Mouse (Mus musculus) midbrain, embryonic 10.5 days (tissue): ENCODE results near the gene Foxm1. TPM values are rescaled to one million over a fixed set of nuclear protein-coding genes. Genes with fewer than 3 reads are reported as not detected.

Source experiments
- DNase-seq: peaks from one replicate; pipeline ENCODE4 v3.0.0-alpha.2; 2017; ENCODE audit warnings: low spot score
- H3K27ac ChIP-seq: fragments of 300-500 bp; sonication (generic); replicated peaks from 2 replicates; pipeline ENCODE4 v1.5.1; 2016; ENCODE audit warnings: mild to moderate bottlenecking
- H3K27me3 ChIP-seq: fragments of 300-500 bp; sonication (generic); 2 replicates; pipeline ENCODE4 v1.6.1; 2016; ENCODE audit warnings: low read depth, mild to moderate bottlenecking; ENCODE audit not compliant: poor library complexity, severe bottlenecking
- H3K36me3 ChIP-seq: fragments of 300-500 bp; sonication (generic); 2 replicates; pipeline ENCODE4 v1.6.1; 2016; ENCODE audit warnings: mild to moderate bottlenecking, moderate library complexity
- H3K4me1 ChIP-seq: fragments of 300-500 bp; sonication (generic); 2 replicates; pipeline ENCODE4 v1.6.1; 2016
- H3K4me3 ChIP-seq: fragments of 300-500 bp; sonication (generic); 2 replicates; pipeline ENCODE4 v1.5.1; 2016; ENCODE audit warnings: mild to moderate bottlenecking, moderate library complexity
- H3K9me3 ChIP-seq: fragments of 300-500 bp; sonication (generic); replicated peaks from 2 replicates; pipeline ENCODE4 v1.6.1; 2016; ENCODE audit warnings: mild to moderate bottlenecking
- WGBS: fragments of 180-500 bp; shearing (Covaris S2); methylation state at CpG from one replicate; pipeline ENCODE4 v1.1.7; 2016; 5-methylcytosine and 5-hydroxymethylcytosine counted together
- polyA plus RNA-seq: library from polyadenylated mRNA; unstranded; fragments of >200 nt; fragmentation: Nextera tagmentation; extraction: Ambion mirVana; gene quantifications from 2 replicates; pipeline ENCODE4 v1.2.1, GENCODE M21; 2016

Foxm1 gene
- polyA plus RNA-seq, 1 experiment from 2014 or later = 66.0 TPM

DNA sequence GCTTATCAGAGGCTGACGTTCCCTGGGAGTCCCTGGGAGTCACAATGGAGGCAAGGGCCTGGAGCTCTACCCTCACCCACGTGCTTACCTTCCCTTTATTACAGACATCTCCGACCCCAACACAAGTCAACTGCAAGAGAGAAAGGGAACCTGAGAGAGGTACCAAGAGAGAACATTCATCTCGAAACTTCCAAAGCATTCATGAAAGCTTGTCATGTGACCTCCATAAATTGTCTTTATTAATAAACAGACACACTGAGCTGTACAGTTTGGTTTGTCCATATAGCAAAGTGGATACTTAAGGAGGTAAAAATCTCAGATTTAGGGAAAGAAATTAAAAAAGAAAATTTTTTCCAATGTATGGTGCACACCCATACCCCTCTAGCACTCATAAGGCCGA is 53.4 kb downstream of the Foxm1 start:
- Histone ChIP-seq H3K36me3 (peaks cover 69% of the 10 kb centered on the region), H3K27ac (no peak overlapping the region), H3K4me1 (no peaks in the 10 kb centered on the region), H3K27me3 (no peaks in the 10 kb centered on the region), H3K4me3 (no peak overlapping the region), H3K9me3 (no peaks in the 10 kb centered on the region)
- WGBS = 92% methylated on average over 5 of the region's 5 CpGs
- no peak for DNase-seq

DNA sequence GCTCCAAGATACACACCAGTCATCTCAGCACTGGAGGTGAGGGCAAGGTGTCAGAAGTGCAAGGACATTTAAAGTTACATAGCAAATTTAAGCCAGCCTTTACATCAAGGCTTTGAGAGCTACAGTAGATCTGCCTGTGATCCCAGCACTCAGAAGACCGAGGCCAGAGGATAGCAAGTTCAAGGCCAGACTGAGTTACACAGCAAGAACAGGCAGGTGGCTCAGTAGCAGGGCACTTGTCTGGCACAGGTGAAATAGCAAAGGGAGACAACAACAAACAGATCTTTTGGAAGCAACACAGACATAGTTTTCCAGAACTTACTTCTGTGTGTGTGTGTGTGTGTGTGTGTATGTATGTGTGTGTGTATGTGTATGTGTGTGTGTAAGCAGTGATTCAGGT is 55.3 kb downstream of the Foxm1 start:
- H3K4me1 ChIP-seq = no peaks in the 10 kb centered on the region
- 91% methylated on average over 1 of the region's 1 CpGs for WGBS
- no peak overlapping the region for H3K27ac ChIP-seq
- DNase-seq = no peak
- no peaks in the 10 kb centered on the region for H3K9me3 ChIP-seq
- H3K27me3 ChIP-seq = no peaks in the 10 kb centered on the region
- H3K4me3 ChIP-seq = no peak overlapping the region
- peaks cover 55% of the 10 kb centered on the region for H3K36me3 ChIP-seq

DNA sequence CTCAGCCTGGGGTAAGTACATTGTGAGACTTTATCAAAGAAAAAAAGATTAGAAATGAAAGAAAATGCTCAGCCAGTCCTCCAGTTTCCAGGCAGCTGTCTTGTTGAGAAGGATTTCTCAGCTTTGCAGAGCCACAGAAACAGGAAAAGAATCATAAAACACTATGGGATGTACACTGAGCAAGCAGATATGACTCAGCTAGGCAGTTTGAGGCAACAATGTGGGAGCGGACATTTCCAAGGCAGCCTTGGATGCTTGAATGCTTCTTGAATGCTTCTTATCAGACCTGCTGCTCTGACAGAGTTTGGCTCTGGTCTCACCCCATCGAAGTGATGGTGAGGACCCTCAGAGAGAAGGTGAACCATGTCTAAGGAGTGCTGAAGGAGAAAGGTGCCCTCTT is 58.3 kb downstream of the Foxm1 start:
- no peak overlapping the region for H3K4me3 ChIP-seq
- peaks cover 28% of the 10 kb centered on the region for H3K36me3 ChIP-seq
- WGBS = 89% methylated on average over 2 of the region's 2 CpGs
- H3K9me3 ChIP-seq = no peaks in the 10 kb centered on the region
- no peaks in the 10 kb centered on the region for H3K27me3 ChIP-seq
- H3K4me1 ChIP-seq = peaks cover 9% of the 10 kb centered on the region
- no peak overlapping the region for H3K27ac ChIP-seq
- no peak for DNase-seq

DNA sequence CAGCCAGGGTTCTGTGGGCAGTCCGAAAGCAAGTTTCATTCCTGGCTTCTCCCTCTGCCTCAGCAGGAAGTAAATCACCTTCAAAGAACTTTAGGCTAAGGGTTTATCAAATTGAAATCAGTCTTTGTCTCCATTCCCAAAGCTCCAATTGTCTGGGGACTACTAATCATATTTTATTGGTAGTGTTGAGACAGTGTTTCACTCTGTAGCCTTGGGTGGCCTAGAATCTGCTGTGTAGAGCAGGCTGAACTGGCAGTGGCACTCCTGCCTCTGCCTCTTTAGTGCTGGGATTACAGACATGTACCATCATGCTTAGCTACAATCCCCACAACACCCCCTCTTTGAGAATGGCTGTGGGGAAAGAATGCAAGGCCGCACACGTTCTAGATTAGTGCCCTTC is 58.7 kb downstream of the Foxm1 start:
- H3K27ac ChIP-seq = no peak overlapping the region
- peaks cover 27% of the 10 kb centered on the region for H3K36me3 ChIP-seq
- WGBS = 89% methylated on average over 3 of the region's 3 CpGs
- H3K27me3 ChIP-seq = no peaks in the 10 kb centered on the region
- H3K4me3 ChIP-seq = no peak overlapping the region
- peaks cover 9% of the 10 kb centered on the region for H3K4me1 ChIP-seq
- no peak for DNase-seq
- H3K9me3 ChIP-seq = no peaks in the 10 kb centered on the region

GRCm38 (mm10) chr6:128423496-128424268 is 60.9 kb downstream of the Foxm1 start:
- peak overlapping the region; percentile 98 for H3K27ac ChIP-seq
- H3K36me3 ChIP-seq = peaks cover 40% of the 10 kb centered on the region
- DNase-seq = no peak
- 57% methylated on average over 16 of the region's 16 CpGs for WGBS
- H3K4me3 ChIP-seq = peak overlapping the region; percentile 73
- H3K4me1 ChIP-seq = peaks cover 9% of the 10 kb centered on the region
- no peaks in the 10 kb centered on the region for H3K27me3 ChIP-seq
- H3K9me3 ChIP-seq = no peaks in the 10 kb centered on the region

GRCm38 (mm10) chr6:128424269-128425019 is 61.7 kb downstream of the Foxm1 start, which contains the start of gene Itfg2:
Itfg2 (minus strand) TSS chr6:128424931.
- Histone ChIP-seq H3K27ac (peak within 1 kb of the TSS; percentile 98), H3K27me3 (no peaks in the 10 kb centered on the region), H3K4me1 (peaks cover 9% of the 10 kb centered on the region), H3K9me3 (no peaks in the 10 kb centered on the region), H3K36me3 (peaks cover 44% of the 10 kb centered on the region), H3K4me3 (peak within 1 kb of the TSS; percentile 73)
- 0% methylated on average over 42 of the region's 42 CpGs for WGBS
- DNase-seq = peak; percentile 95

DNA sequence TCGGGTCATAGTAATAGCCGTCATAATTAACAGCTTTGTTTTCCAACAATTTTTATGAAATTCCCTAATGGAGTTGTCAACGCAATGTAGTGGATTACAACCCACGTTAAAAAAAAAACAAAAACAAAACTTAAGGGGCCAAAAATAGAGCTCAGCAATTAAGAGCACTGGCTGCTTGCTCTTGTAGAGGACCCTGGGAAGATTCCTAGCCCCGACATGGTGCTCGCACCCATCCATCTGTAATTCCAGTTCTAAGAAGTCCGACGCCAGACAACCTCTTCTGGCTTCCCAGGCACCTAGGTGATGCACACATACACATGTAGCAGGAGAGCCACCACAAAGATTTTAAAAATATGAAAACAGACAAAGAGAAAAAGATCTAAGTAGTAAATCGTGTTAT is 62.3 kb downstream of the Foxm1 start:
- Histone ChIP-seq H3K27ac (peak overlapping the region; percentile 98), H3K4me3 (peak overlapping the region; percentile 73), H3K4me1 (peaks cover 9% of the 10 kb centered on the region), H3K36me3 (peaks cover 44% of the 10 kb centered on the region), H3K9me3 (no peaks in the 10 kb centered on the region), H3K27me3 (no peaks in the 10 kb centered on the region)
- 20% methylated on average over 9 of the region's 9 CpGs for WGBS
- no peak for DNase-seq

Other genes starting within 250 kb of the Foxm1 start
- 48.0 and 52.6 TPM in 2 replicates for gene Tspan9, start 219.4 kb upstream of the Foxm1 start, polyA plus RNA-seq
- 1.7 TPM in 2 replicates for gene Tead4, start 62.1 kb upstream of the Foxm1 start, polyA plus RNA-seq
- gene Tulp3, start 7.1 kb upstream of the Foxm1 start, polyA plus RNA-seq = 21.7 and 22.5 TPM in 2 replicates
- 185 and 190 TPM in 2 replicates for gene Rhno1, start 56 bp upstream of the Foxm1 start, polyA plus RNA-seq
- gene Tex52, start 12.5 kb downstream of the Foxm1 start, polyA plus RNA-seq = 0.56 and 0.66 TPM in 2 replicates
- gene Gm44596, start 12.5 kb downstream of the Foxm1 start, polyA plus RNA-seq = not detected in 2 replicates
- gene Nrip2, start 36.3 kb downstream of the Foxm1 start, polyA plus RNA-seq = 2.5 and 3.5 TPM in 2 replicates
- gene Itfg2, start 62.0 kb downstream of the Foxm1 start, polyA plus RNA-seq = 41.6 and 42.8 TPM in 2 replicates
- 652 and 727 TPM in 2 replicates for gene Fkbp4, start 75.7 kb downstream of the Foxm1 start, polyA plus RNA-seq
- gene Pzp, start 163.8 kb downstream of the Foxm1 start, polyA plus RNA-seq = not detected in 2 replicates
- not detected in 2 replicates for gene A2ml1, start 218.6 kb downstream of the Foxm1 start, polyA plus RNA-seq